Mouse (Mus musculus): ENCODE results near the gene Gpr153.

GRCm38 (mm10) chr4:152227749-152228527 lies 46.1 kb upstream of the Gpr153 start:
- TF ChIP-seq POLR2A (IDR thresholded peaks at IDR 0.05; ENCODE audit: borderline replicate concordance, low read depth, low read length), result no peak
- TF ChIP-seq CTCF (IDR thresholded peaks at IDR 0.05; ENCODE audit: low read depth, low read length), result no peak

Data from bone marrow macrophage, adult 2 months (primary cell).